Mouse (Mus musculus) bone marrow, adult 2 months (tissue): ENCODE results near the gene Ksr2. TPM values are rescaled to one million over a fixed set of nuclear protein-coding genes. Genes with fewer than 3 reads are reported as not detected.

Experiments used
- H3K27ac ChIP-seq: fragments of 200-500 bp; 2 replicates; pipeline ENCODE4 v1.5.1; 2012; ENCODE audit warnings: low read depth, mild to moderate bottlenecking, control low read depth, inconsistent platforms, low read length; ENCODE audit not compliant: control insufficient read depth, poor library complexity, insufficient read depth
- H3K4me1 ChIP-seq: fragments of 200-500 bp; 2 replicates; pipeline ENCODE4 v1.6.1; 2011; ENCODE audit warnings: low read length; ENCODE audit not compliant: control insufficient read depth, insufficient read depth
- H3K4me3 ChIP-seq: fragments of 200-500 bp; replicated peaks from 2 replicates; pipeline ENCODE3; 2011; ENCODE audit warnings: mild to moderate bottlenecking, low read depth, low read length, control low read depth; ENCODE audit not compliant: control insufficient read depth
- CTCF ChIP-seq: fragments of 200-500 bp; IDR thresholded peaks from 2 replicates; pipeline ENCODE4 v1.5.1; 2011; ENCODE audit warnings: low read length, control low read depth; ENCODE audit not compliant: control insufficient read depth, insufficient read depth
- POLR2A ChIP-seq: fragments of 200-500 bp; IDR thresholded peaks from 2 replicates; pipeline ENCODE4 v1.6.1; 2011; ENCODE audit warnings: low read depth, mild to moderate bottlenecking, control low read depth, low read length, borderline replicate concordance; ENCODE audit not compliant: control insufficient read depth
- WGBS: fragments of 180-500 bp; shearing (Covaris S2); methylation state at CpG from one replicate; pipeline ENCODE4 v1.1.7; 2018; 5-methylcytosine and 5-hydroxymethylcytosine counted together
- polyA plus RNA-seq: library from polyadenylated mRNA; stranded (reverse); fragments of >200 nt; gene quantifications from 2 replicates; pipeline ENCODE4 v1.2.4, GENCODE M21; 2011; ENCODE audit warnings: low replicate concordance; ENCODE audit not compliant: missing spikeins, insufficient read depth, insufficient read length

Gene Ksr2
- polyA plus RNA-seq, 1 experiment = not detected

DNA sequence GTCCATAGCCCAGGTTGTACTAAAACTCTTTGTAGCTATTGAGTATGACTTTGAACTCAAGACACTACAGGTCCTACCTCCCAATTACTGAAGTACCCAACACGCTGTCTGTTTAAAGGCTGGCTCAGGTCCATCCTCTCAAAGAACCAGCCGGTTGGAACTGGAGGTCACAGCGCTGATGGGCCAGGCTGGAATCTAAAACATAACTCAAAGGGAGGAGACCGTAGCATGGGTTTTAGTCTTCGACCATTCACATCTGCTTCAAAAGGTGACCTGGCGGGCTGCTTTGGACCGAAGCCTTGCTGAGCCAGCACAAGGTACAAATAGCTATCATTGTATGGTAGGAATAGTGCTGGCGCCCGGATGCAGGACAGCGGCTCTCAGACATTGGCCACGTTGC is 26.5 kb downstream of the Ksr2 start:
- WGBS = 83% methylated on average over 11 of the region's 11 CpGs
- Histone ChIP-seq H3K4me1 (no peaks in the 10 kb centered on the region; the same call in 1 of the 2 replicates), H3K4me3 (no peak overlapping the region), H3K27ac (no peak overlapping the region)
- TF ChIP-seq POLR2A (no peak), CTCF (no peak)

DNA sequence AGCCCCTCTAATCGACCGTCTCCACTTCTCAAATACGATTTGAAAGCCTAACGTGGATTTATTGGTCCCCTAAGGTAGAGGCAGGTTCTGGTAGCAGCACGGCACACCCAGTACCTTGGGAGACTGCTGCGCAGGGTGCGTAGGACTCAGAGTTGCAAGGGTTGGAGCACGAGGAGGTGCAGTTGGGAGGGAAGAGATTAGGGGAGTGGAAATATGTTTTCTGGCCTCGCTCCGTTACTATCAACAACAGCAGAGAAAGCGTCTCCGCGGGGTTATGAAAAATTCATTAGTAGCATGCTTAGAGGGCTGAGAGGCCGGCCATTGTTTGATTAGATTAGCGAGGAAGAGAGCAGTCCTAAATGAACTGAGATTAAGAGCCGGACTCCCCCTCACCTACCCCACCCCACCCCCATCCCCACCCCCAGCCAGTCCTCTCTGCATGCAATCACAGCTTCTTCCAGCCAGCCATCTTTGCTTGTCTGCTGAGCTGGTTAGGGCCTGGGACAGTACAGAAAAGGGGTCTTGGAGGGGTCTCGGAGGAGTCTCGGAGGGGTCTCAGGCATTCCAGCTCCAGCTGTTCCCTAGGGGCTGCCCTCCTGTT is 27.5 kb downstream of the Ksr2 start:
- Histone ChIP-seq H3K4me3 (no peak overlapping the region), H3K27ac (no peak overlapping the region), H3K4me1 (no peaks in the 10 kb centered on the region; the same call in 1 of the 2 replicates)
- no peak for TF ChIP-seq POLR2A
- no peak for TF ChIP-seq CTCF
- WGBS = 75% methylated on average over 18 of the region's 18 CpGs

DNA sequence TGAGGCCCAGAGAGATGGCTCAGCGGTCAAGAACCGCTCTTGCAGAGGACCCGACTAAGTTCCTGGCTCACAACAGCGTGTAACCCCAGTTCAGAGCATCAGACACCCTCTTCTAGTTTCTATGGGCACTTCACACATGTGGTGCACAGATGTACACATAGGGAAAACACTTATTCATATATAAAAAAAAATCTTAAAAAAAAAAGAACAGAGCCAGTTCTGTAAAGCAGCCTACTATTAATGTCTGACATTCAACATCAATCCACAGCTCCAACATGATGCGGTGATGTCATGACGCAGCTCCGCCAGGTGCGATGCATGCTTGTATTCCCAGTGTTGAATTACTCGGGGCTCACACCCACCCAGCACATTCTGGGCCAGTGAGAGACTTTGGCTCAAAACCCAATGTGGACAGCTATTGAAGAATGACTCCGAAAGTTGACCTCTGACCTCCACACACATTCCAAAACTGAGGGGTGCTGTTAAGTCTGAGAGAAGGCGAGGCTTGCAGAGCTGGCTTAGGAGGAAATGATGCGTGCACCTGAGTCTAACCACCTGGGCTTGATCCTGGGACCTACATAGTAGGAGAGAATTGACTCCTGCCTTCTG is 28.5 kb downstream of the Ksr2 start:
- Histone ChIP-seq H3K27ac (no peak overlapping the region), H3K4me1 (no peaks in the 10 kb centered on the region), H3K4me3 (no peak overlapping the region)
- TF ChIP-seq CTCF (no peak), POLR2A (no peak)
- 82% methylated on average over 12 of the region's 12 CpGs for WGBS

DNA sequence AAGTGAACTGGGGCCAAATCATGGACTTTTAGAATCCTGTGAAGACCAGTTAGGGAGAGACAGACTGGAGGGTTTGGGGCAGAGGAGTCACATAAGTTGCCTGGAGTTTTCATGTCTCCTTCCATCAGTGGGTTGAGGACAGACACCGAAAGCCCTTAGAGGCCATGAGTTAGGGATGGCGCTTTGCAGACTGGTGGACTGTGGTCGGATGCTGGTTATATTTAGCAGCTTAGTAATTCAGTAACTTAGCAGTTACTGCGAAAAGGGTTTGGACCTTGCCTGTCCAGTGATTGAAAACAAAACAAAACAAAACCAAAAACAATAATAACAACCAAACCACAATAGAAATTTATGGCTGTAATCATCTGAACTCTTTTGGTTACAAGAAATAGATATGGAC is 29.3 kb downstream of the Ksr2 start:
- no peak overlapping the region for H3K4me3 ChIP-seq
- 82% methylated on average over 4 of the region's 4 CpGs for WGBS
- H3K4me1 ChIP-seq = no peaks in the 10 kb centered on the region
- TF ChIP-seq POLR2A = no peak
- no peak for TF ChIP-seq CTCF
- no peak overlapping the region for H3K27ac ChIP-seq

DNA sequence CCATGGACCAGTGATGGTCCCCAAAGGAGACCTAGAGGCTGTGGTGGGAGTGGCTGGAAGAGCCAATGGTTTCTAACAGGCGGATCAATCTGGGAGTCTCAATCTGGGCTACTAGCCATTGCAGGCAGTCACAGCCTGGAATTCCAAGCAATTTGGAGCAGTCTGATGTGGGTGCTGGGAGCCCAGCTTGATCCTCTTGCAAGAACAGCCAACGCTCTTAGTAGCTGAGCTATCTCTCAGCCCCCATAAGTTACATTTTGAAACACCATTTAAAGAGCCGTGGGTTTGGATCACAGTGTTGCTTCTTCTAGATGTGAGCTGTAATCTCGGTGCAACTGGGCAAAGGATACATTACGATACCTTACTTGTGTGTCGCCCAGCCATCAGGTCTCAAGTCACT is 30.1 kb downstream of the Ksr2 start:
- Histone ChIP-seq H3K4me3 (no peak overlapping the region), H3K27ac (no peak overlapping the region), H3K4me1 (no peaks in the 10 kb centered on the region)
- TF ChIP-seq POLR2A (no peak), CTCF (no peak)
- 86% methylated on average over 6 of the region's 6 CpGs for WGBS

DNA sequence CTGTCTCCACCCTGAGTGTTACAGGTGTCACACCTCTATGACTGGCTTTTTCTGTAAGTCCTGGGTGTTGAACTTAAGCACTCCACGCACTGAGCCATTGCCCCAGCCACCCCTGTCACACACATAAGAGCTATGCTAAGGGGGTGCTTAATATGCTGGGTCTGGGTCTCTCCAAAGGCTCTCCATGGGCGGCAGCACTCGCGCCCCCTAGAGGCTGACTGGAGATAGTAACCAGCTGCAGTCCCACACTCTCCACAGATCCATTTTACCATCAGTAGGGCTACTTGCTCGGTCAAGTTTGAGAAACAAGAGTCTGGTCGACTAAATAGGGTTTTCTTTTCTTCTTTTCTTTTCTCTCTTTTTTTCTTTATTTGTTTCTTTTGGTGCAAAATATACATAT is 33.9 kb downstream of the Ksr2 start:
- H3K4me3 ChIP-seq = no peak overlapping the region
- WGBS = 39% methylated on average over 6 of the region's 6 CpGs
- no peak overlapping the region for H3K27ac ChIP-seq
- TF ChIP-seq POLR2A = no peak
- no peak for TF ChIP-seq CTCF
- H3K4me1 ChIP-seq = no peaks in the 10 kb centered on the region

DNA sequence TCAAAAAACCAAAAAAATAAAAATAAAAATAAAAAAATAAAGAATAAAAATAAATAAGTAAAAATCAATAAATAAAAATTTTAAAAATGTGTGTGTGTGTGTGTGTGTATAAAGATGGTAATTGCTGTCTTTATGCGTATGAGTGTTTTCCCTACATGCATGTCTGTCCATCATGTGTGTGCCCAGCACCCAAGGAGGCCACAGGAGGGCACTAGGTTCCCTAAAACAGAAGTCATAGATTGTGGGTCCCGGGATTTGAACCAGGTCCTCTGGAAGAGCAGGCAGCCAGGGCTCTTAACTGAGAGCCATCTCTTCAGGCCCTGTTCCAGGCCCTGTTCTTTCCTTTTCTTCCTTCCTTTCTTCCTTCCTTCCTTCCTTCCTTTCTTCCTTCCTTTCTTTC is 38.2 kb downstream of the Ksr2 start:
- TF ChIP-seq POLR2A = no peak

DNA sequence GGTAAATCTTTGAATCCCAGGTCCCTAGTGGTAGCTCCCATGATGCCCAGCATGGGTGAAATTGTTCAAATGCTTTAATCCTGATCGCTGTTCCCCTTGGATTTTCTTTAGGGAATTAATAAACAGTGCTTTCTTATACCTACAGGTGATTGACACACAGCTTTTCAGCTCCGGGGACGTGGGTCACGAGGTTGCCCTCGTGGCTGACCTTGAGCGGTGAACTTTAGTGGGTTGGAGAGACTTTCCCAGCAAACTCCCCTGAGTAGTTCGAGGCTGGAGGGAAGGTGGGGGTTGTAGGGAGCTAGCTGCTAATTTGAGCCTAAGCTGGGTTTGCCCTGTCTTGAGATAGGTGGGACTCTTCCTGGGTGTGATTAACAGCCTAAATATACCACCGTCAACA is 41.7 kb downstream of the Ksr2 start:
- Histone ChIP-seq H3K4me1 (no peaks in the 10 kb centered on the region), H3K4me3 (no peak overlapping the region), H3K27ac (no peak overlapping the region)
- WGBS = 84% methylated on average over 8 of the region's 8 CpGs
- no peak for TF ChIP-seq POLR2A

More for the DNA sequence above, 38.2 kb downstream of the Ksr2 start:
- Histone ChIP-seq H3K27ac (no peak overlapping the region), H3K4me3 (no peak overlapping the region), H3K4me1 (no peaks in the 10 kb centered on the region)
- 74% methylated on average over 2 of the region's 2 CpGs for WGBS

DNA sequence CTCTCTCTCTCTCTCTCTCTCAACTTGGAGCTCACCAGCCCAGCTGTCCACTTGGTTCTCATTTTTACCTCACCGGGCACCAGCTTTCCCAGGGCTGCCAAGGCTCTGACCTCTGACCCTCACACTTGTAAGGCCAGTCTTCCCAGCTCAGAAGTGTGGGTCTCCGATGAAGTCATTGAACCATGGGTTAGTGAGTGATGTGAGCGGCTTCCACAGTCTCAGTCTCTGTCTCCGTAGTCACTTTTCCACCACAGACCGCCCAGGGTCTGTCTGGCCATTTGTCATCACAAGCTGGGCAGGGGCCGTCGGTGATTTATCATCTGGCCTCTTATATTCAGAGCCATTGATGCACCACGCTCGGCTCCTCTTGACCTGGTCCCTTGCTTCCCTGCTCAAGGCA is 43.3 kb downstream of the Ksr2 start:
- TF ChIP-seq POLR2A = no peak
- TF ChIP-seq CTCF = no peak

DNA sequence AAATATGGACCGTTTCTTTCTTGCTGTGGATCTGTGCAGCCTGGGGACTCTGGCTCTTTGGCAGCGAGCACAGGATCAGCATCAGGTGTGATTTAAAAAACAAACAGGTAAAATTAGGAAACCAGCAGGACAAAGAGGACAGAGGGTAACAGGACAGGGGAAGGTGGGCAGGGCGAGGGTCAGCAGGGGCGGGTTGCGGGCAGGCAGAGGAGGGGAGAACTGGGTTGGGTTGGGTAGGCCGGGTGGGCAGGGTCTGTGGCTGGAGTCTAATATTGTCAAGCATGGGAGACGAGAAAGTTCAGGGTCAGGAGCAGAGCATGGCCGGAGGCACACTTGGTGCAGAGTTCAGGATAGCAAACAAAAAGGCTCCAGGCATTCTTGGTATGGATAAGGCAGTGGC is 43.8 kb downstream of the Ksr2 start:
- WGBS = 80% methylated on average over 8 of the region's 8 CpGs
- TF ChIP-seq CTCF = no peak
- TF ChIP-seq POLR2A = no peak
- H3K4me3 ChIP-seq = no peak overlapping the region
- H3K4me1 ChIP-seq = no peaks in the 10 kb centered on the region
- no peak overlapping the region for H3K27ac ChIP-seq

More for the DNA sequence above, 43.3 kb downstream of the Ksr2 start:
- Histone ChIP-seq H3K4me3 (no peak overlapping the region), H3K27ac (no peak overlapping the region), H3K4me1 (no peaks in the 10 kb centered on the region)
- WGBS = 90% methylated on average over 9 of the region's 9 CpGs
